Mouse (Mus musculus): ENCODE measurements around the gene Zswim3. TPM values are rescaled to one million over a fixed set of nuclear protein-coding genes. Genes with fewer than 3 reads are reported as not detected.

The Zswim3 gene
- polyA plus RNA-seq, 1 experiment from 2014 or later = 11.8 TPM

GRCm38 (mm10) chr2:164767812-164768540 is 36.9 kb upstream of the Zswim3 start:
- H3K27me3 ChIP-seq (ENCODE audit: control insufficient read depth, insufficient read depth, low read length) = no peaks in the 10 kb centered on the region
- ATAC-seq (ENCODE audit: insufficient number of reproducible peaks, low FRiP score, low TSS enrichment, low read depth) = no peak
- WGBS = 95% methylated on average over 15 of the region's 15 CpGs
- no peak for DNase-seq (ENCODE audit: low spot score)
- H3K4me1 ChIP-seq (ENCODE audit: control insufficient read depth, insufficient read depth, low read length) = peaks cover 6% of the 10 kb centered on the region
- H3K4me2 ChIP-seq (ENCODE audit: low read depth, severe bottlenecking) = no peak overlapping the region
- no peak overlapping the region for H3K4me3 ChIP-seq (ENCODE audit: low read depth, low read length)
- H3K27ac ChIP-seq (replicated peaks; ENCODE audit: low read depth, low read length) = no peak overlapping the region
- no peak overlapping the region for H3K9ac ChIP-seq (ENCODE audit: low read length)
- H3K36me3 ChIP-seq (ENCODE audit: control insufficient read depth, insufficient read depth, low read length) = peaks cover 20% of the 10 kb centered on the region; the same call in 1 of the 2 replicates
- H3K9me3 ChIP-seq (ENCODE audit: control insufficient read depth, low read length) = no peaks in the 10 kb centered on the region

- Histone ChIP-seq H3K27ac (replicated peaks; ENCODE audit: low read depth, low read length) (peak within 1 kb of the TSS; percentile 37), H3K9me3 (ENCODE audit: control insufficient read depth, low read length) (no peaks in the 10 kb centered on the region), H3K9ac (ENCODE audit: low read length) (peak within 1 kb of the TSS; percentile 86), H3K36me3 (ENCODE audit: control insufficient read depth, insufficient read depth, low read length) (peaks cover 17% of the 10 kb centered on the region; the same call in 1 of the 2 replicates), H3K27me3 (ENCODE audit: control insufficient read depth, insufficient read depth, low read length) (no peaks in the 10 kb centered on the region), H3K4me3 (ENCODE audit: low read depth, low read length) (peak within 1 kb of the TSS; percentile 89), H3K4me2 (ENCODE audit: low read depth, severe bottlenecking) (peak within 1 kb of the TSS; percentile 64), H3K4me1 (ENCODE audit: control insufficient read depth, insufficient read depth, low read length) (peaks cover 6% of the 10 kb centered on the region)
- ATAC-seq (ENCODE audit: insufficient number of reproducible peaks, low FRiP score, low TSS enrichment, low read depth) (peak; percentile 98), DNase-seq (ENCODE audit: low spot score) (peak; percentile 99)
- 2% methylated on average over 53 of the region's 53 CpGs for WGBS
These were observed 35.5 kb upstream of the Zswim3 start, which contains the start of gene Ube2c for GRCm38 (mm10) chr2:164769258-164770037. Ube2c (plus strand) TSS chr2:164769898.

- Histone ChIP-seq H3K4me1 (ENCODE audit: control insufficient read depth, insufficient read depth, low read length) (peaks cover 6% of the 10 kb centered on the region), H3K4me3 (ENCODE audit: low read depth, low read length) (peak overlapping the region; percentile 89), H3K4me2 (ENCODE audit: low read depth, severe bottlenecking) (peak overlapping the region; percentile 64), H3K27ac (replicated peaks; ENCODE audit: low read depth, low read length) (peak overlapping the region; percentile 37), H3K9me3 (ENCODE audit: control insufficient read depth, low read length) (no peaks in the 10 kb centered on the region), H3K36me3 (ENCODE audit: control insufficient read depth, insufficient read depth, low read length) (peaks cover 16% of the 10 kb centered on the region; the same call in 1 of the 2 replicates), H3K9ac (ENCODE audit: low read length) (peak overlapping the region; percentile 86), H3K27me3 (ENCODE audit: control insufficient read depth, insufficient read depth, low read length) (no peaks in the 10 kb centered on the region)
- DNase-seq (ENCODE audit: low spot score) (peak; percentile 32), ATAC-seq (ENCODE audit: insufficient number of reproducible peaks, low FRiP score, low TSS enrichment, low read depth) (no peak)
- WGBS = 2% methylated on average over 15 of the region's 15 CpGs
These were observed 34.6 kb upstream of the Zswim3 start for GRCm38 (mm10) chr2:164770279-164770678.

DNA sequence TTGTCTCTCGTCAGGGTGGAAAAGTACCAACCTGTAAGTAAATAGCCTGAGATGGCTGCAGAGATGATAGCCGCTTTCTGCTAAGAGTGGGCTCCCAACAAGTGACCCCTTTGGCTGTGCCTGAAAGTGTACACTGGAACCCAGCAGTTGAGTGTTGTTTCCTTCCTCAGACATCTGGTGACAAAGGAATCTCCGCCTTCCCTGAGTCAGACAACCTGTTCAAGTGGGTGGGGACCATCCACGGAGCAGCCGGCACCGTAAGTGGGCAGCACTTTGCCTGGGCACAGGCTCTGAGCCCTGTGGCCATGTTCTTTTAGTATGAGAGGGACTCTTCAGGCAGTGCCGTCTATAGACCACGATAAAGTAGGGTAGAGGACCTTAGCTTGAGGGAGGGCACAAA is 33.8 kb upstream of the Zswim3 start:
- peak overlapping the region; percentile 86; the same call in 1 of the 2 replicates for H3K9ac ChIP-seq (ENCODE audit: low read length)
- no peaks in the 10 kb centered on the region for H3K9me3 ChIP-seq (ENCODE audit: control insufficient read depth, low read length)
- no peak overlapping the region for H3K27ac ChIP-seq (replicated peaks; ENCODE audit: low read depth, low read length)
- H3K27me3 ChIP-seq (ENCODE audit: control insufficient read depth, insufficient read depth, low read length) = no peaks in the 10 kb centered on the region
- H3K4me1 ChIP-seq (ENCODE audit: control insufficient read depth, insufficient read depth, low read length) = peaks cover 6% of the 10 kb centered on the region
- peak overlapping the region; percentile 64 for H3K4me2 ChIP-seq (ENCODE audit: low read depth, severe bottlenecking)
- peaks cover 12% of the 10 kb centered on the region; the same call in 1 of the 2 replicates for H3K36me3 ChIP-seq (ENCODE audit: control insufficient read depth, insufficient read depth, low read length)
- peak overlapping the region; percentile 89 for H3K4me3 ChIP-seq (ENCODE audit: low read depth, low read length)
- DNase-seq (ENCODE audit: low spot score) (no peak), ATAC-seq (ENCODE audit: insufficient number of reproducible peaks, low FRiP score, low TSS enrichment, low read depth) (no peak)
- 88% methylated on average over 8 of the region's 8 CpGs for WGBS

DNA sequence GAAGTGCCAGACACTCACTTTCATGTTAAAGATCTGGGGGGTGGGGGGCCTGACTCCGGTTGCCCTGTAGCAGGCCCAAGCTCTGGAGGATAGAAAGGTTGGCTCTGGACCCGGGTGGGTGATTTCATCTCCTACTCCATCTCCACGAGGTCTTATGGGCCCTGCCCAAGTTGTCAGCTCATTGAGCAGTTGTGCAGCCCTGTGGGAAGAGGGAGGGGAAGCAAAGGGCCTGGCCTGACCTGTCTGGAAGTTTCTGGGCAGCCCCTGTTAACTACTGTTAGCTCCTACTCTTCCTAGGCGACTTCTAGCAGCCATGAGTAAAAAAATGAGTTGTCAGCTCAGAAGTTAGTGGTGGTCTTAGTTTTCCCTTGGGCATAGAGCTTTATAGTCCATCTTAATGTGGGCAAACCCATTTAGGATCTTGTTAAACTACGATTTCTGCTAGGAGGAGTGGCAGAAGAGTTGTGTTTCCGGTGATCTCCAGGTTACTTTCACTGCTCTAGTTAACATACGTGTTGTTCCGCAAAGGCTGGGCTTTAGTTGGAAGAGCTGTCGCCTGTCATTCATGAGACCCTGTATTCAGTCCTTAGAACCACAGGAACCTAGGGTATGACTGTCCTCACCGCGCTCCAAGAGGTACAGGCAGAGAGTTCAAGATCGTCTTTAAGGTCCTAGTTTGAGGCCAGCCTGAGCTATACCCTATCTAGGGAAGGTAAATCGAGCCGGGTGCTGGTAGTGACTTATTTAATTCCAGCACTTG is 31.5 kb upstream of the Zswim3 start:
- H3K27ac ChIP-seq (replicated peaks; ENCODE audit: low read depth, low read length) = no peak overlapping the region
- no peaks in the 10 kb centered on the region for H3K27me3 ChIP-seq (ENCODE audit: control insufficient read depth, insufficient read depth, low read length)
- DNase-seq (ENCODE audit: low spot score) (no peak), ATAC-seq (ENCODE audit: insufficient number of reproducible peaks, low FRiP score, low TSS enrichment, low read depth) (no peak)
- no peak overlapping the region for H3K9ac ChIP-seq (ENCODE audit: low read length)
- WGBS = 78% methylated on average over 14 of the region's 14 CpGs
- peaks cover 6% of the 10 kb centered on the region for H3K4me1 ChIP-seq (ENCODE audit: control insufficient read depth, insufficient read depth, low read length)
- H3K4me3 ChIP-seq (ENCODE audit: low read depth, low read length) = no peak overlapping the region
- no peak overlapping the region for H3K4me2 ChIP-seq (ENCODE audit: low read depth, severe bottlenecking)
- H3K36me3 ChIP-seq (ENCODE audit: control insufficient read depth, insufficient read depth, low read length) = peaks cover 12% of the 10 kb centered on the region; the same call in 1 of the 2 replicates
- no peaks in the 10 kb centered on the region for H3K9me3 ChIP-seq (ENCODE audit: control insufficient read depth, low read length)

DNA sequence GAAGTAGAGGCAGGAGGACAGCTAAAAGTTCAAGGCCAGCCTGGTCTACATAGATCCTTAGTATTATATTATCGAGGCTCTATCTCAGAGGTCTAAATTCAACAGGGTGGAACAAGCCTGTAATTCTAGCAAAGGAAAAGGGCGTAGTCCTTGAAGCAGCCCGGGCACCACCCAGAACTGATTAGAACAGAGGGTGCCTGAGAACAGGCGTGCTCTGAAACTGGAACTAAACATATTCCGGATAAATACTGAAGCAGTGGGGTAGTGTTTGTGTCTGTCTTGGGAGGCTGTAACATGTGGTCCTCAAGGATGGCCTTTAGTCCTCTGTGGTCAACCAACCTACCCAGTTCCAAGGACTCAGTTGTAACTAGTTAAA is 30.9 kb upstream of the Zswim3 start:
- Histone ChIP-seq H3K4me1 (ENCODE audit: control insufficient read depth, insufficient read depth, low read length) (peaks cover 6% of the 10 kb centered on the region), H3K9ac (ENCODE audit: low read length) (no peak overlapping the region), H3K9me3 (ENCODE audit: control insufficient read depth, low read length) (no peaks in the 10 kb centered on the region), H3K27me3 (ENCODE audit: control insufficient read depth, insufficient read depth, low read length) (no peaks in the 10 kb centered on the region), H3K27ac (replicated peaks; ENCODE audit: low read depth, low read length) (no peak overlapping the region), H3K4me2 (ENCODE audit: low read depth, severe bottlenecking) (no peak overlapping the region), H3K4me3 (ENCODE audit: low read depth, low read length) (no peak overlapping the region), H3K36me3 (ENCODE audit: control insufficient read depth, insufficient read depth, low read length) (peaks cover 12% of the 10 kb centered on the region; the same call in 1 of the 2 replicates)
- DNase-seq (ENCODE audit: low spot score) (no peak), ATAC-seq (ENCODE audit: insufficient number of reproducible peaks, low FRiP score, low TSS enrichment, low read depth) (no peak)
- WGBS = 87% methylated on average over 5 of the region's 5 CpGs

DNA sequence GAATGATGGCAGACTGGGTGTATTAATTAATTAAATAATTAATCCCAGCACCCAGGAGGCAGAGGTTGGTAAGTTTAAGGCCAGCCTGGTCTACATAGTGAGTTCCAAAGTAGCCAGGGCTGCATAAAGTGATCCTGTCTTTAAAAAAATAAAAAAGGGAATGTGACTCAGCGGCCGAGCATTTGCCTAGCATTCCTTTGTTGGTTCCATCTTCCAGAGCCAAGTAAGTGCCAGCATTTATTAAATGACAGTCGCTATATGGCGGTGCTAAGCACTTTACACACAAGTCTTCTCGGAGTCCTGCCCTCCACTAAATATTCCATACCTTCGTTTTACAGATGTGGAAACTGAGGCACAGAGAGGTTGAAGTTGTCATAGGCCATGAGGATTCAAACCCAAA is 28.8 kb upstream of the Zswim3 start:
- Histone ChIP-seq H3K27ac (replicated peaks; ENCODE audit: low read depth, low read length) (no peak overlapping the region), H3K9me3 (ENCODE audit: control insufficient read depth, low read length) (no peaks in the 10 kb centered on the region), H3K4me1 (ENCODE audit: control insufficient read depth, insufficient read depth, low read length) (peaks cover 2% of the 10 kb centered on the region), H3K27me3 (ENCODE audit: control insufficient read depth, insufficient read depth, low read length) (no peaks in the 10 kb centered on the region), H3K9ac (ENCODE audit: low read length) (no peak overlapping the region), H3K36me3 (ENCODE audit: control insufficient read depth, insufficient read depth, low read length) (peaks cover 10% of the 10 kb centered on the region; the same call in 1 of the 2 replicates), H3K4me2 (ENCODE audit: low read depth, severe bottlenecking) (no peak overlapping the region), H3K4me3 (ENCODE audit: low read depth, low read length) (no peak overlapping the region)
- ATAC-seq (ENCODE audit: insufficient number of reproducible peaks, low FRiP score, low TSS enrichment, low read depth) (no peak), DNase-seq (ENCODE audit: low spot score) (no peak)
- WGBS = 92% methylated on average over 6 of the region's 6 CpGs

DNA sequence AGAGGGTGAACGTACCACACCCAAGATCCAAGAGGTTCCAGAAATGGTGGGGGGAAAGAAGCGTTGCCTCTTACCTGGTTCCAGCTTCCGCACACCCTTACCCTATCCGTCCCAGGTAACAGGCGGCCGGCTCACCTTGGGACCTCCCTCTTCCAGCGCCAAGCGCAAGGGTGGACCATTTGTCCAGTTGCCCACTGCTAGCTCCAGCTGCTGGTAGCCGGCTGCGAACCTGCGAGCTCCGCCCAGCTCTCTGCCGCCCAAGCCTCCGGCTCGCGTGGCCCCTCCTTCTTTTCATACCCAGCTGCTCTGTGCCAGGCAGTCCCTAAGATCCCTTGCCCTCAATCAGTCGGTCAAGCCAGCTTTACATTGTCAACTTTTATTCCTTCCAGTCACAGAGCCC is 28.1 kb upstream of the Zswim3 start:
- 63% methylated on average over 17 of the region's 17 CpGs for WGBS
- Histone ChIP-seq H3K27me3 (ENCODE audit: control insufficient read depth, insufficient read depth, low read length) (no peaks in the 10 kb centered on the region), H3K4me1 (ENCODE audit: control insufficient read depth, insufficient read depth, low read length) (no peaks in the 10 kb centered on the region), H3K9ac (ENCODE audit: low read length) (no peak overlapping the region), H3K4me2 (ENCODE audit: low read depth, severe bottlenecking) (no peak overlapping the region), H3K36me3 (ENCODE audit: control insufficient read depth, insufficient read depth, low read length) (peaks cover 5% of the 10 kb centered on the region; the same call in 1 of the 2 replicates), H3K27ac (replicated peaks; ENCODE audit: low read depth, low read length) (no peak overlapping the region), H3K4me3 (ENCODE audit: low read depth, low read length) (no peak overlapping the region), H3K9me3 (ENCODE audit: control insufficient read depth, low read length) (no peaks in the 10 kb centered on the region)
- DNase-seq (ENCODE audit: low spot score) = no peak
- no peak for ATAC-seq (ENCODE audit: insufficient number of reproducible peaks, low FRiP score, low TSS enrichment, low read depth)
